Mouse (Mus musculus): ENCODE data around the gene Wasf2.
A peak's percentile ranks its signal among the peaks of the same experiment; 100 is the strongest.

Wasf2 gene

GRCm38 (mm10) chr4:133176761-133177403 is 46.6 kb downstream of the Wasf2 start:
- DNase-seq, result peak in 1 of 2 experiments; percentile 32

GRCm38 (mm10) chr4:133178305-133178704 is 48.0 kb downstream of the Wasf2 start:
- DNase-seq, result no peak

- DNase-seq, result no peak
Measured at GRCm38 (mm10) chr4:133179258-133179657, 49.0 kb downstream of the Wasf2 start.

DNA sequence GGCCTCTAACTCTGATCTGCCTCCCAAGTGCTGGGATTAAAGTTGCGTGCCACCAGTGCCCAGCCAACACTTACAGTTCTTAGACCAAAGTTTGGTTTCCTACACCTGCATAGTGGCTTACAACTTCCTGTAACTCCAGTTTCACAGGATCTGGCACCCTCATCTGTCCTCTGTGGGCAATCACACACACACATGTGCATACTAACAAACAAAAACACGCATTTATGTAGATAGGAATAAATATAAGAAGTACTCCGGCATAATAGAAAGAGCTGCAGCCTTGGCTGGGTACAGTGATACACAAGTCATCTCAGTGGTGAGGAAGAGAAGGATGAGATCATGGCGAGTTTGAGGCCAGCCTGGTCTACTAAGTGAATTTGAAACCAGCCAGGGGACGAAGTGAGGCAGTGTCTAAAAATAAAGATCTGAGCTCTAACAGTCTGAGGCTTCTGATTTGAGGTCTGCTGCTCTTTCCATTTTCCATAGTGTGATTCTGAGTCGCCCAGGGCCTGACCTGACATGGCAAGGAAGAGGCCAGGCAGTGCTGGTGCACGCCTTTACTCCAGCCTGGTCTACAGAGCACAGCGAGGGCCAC is 52.2 kb downstream of the Wasf2 start:
- DNase-seq, result no peak

DNA sequence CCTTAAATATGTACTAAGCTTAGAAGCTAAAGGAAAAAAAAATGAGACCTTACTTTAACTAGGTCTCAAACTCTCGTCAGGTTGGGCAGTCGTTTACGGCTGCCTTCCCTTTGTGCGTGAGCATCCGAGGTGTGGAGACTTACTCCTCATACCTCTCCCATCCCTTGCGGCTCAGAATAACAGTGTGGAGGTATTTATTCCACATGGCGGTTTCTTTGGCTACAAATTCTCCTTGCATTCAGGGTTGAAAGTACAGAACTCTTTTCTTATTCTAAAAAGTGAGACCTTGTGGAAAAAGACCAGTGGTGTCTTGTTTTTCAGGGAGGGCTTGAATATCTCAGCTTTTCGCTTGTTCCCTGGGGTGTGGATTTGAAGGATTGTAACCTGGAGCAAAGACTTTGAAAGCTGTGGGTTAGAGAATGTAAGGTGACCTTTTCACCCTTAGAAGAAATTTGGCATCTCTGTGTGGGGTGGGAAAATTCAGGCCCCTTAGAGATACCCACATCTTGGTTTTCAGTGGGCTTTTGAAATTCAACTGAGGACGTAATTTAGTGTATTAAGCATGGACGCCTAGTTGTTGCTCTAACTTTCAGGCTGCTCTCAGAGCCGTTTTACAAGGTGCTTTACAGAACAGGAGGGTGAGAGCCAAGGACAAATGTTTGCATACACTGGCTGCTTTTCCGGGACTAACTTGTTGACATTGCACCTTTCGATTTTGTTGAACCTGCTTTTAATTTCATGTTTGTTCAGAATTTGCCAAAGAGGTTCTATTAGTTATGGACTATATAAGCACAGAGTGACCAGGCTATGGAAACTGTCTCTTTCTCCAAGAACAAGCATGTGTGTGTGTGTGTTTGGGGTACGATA is 54.0 kb downstream of the Wasf2 start:
- DNase-seq, result no peak

GRCm38 (mm10) chr4:133184898-133185665 is 54.8 kb downstream of the Wasf2 start:
- no peak for DNase-seq

DNA sequence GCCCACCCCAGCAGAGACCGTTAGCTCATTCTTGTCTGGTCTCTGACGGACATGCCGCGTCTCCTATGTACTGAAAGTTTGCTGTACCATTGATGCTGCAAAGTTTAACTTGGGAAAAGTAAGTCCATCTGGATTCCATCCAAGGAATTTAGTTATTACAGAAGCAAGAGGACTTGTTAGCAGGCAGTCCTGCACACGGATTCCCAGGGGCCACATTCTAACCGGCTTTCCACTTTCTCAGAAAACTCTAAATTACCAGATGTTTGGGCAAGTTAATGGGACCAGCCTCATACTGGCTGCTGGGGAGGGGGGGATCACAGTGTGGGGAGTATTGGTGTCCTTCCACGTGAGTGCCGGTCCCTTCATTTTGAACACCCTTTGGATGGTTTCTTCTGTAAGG is 55.6 kb downstream of the Wasf2 start:
- DNase-seq, result no peak

DNA sequence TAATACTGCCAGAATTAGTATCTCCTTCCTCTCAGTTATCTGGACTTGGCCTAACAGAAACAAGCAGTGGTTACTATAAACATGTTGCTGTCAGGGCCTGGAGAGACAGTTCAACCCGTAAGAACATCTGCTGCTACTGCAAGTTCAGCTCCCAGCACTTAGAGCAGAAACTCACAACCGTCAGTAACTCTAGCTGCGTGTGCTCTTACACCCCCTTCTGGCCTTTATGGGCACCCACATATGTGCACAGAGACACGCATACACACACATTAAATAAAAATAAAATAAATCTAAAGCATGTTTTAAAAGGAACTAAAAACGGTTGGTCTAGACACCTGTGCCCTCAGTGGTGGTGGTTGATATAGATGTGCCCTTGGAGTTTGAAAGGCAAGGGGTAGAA is 56.6 kb downstream of the Wasf2 start:
- DNase-seq, result no peak

DNA sequence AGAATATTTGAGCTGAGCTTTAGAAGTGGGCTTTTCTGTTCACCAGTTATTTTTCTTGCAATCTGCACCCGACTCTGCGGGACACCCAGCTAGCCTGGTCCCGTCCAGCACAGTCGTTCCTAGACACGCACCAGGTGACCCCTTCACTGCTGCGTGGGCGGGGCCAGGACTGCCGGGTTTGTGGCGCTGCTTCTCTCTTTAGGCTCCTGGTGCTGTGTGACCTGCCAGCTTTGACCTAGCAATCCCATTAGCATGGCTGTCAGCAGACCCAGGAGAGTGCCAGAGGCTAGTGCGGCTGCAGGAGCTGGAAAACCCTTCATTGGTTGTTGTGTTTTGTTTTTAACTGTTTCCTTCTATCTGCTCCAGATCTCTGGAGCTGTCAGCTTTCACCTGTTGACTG is 59.1 kb downstream of the Wasf2 start:
- DNase-seq, result no peak

DNA sequence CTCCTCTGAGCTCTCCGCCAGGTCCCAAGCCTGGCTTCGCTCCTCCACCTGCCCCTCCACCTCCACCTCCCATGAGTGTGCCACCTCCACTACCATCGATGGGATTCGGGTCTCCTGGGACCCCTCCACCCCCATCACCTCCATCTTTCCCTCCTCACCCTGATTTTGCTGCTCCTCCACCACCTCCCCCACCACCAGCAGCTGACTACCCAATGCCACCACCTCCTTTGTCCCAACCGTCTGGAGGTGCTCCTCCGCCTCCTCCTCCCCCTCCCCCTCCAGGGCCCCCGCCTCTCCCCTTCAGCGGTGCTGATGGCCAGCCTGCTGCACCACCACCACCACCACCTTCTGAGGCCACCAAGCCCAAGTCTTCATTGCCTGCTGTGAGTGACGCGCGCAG is 64.2 kb downstream of the Wasf2 start:
- no peak for DNase-seq

DNA sequence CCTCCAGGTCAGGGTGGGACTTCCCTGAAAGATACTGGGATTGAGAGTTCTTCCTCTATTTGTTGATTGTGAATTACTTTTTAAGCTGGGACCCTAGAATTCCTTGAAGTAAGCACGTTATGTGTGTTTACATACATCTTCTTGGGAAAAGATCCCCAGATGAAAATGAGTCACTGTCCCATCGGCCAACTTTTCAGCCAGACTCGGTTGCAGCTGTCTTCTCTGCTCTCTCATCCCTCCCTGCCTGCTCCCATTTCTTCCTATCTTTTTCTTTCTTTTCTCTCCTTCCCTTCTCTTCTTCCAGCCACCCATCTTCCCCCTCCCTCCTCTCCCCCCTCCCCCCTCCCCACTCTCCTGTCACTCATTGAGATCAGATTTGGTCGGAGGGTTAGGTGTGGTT is 64.7 kb downstream of the Wasf2 start:
- no peak for DNase-seq

DNA sequence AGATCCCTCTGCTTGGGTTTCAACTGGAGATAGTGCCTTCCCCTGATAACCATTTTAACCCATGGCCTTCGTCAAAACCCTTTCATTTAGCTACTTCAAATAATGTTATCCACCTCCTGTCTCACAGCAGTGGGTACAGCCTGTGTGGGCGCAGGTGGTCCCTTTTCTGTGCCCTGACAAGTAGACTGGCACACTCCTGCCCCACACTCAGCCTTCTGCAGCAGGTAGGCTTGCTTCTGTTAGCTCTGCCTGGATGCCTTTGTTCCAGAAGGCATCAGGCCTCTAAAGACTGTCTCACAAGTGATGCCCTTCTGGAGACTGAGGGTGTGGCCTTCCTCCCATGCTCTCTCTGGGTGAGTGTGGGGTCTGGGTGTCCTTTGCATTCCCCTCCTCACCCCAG is 65.8 kb downstream of the Wasf2 start:
- no peak for DNase-seq

- no peak for DNase-seq
Measured at GRCm38 (mm10) chr4:133196852-133197251, 66.5 kb downstream of the Wasf2 start.

DNA sequence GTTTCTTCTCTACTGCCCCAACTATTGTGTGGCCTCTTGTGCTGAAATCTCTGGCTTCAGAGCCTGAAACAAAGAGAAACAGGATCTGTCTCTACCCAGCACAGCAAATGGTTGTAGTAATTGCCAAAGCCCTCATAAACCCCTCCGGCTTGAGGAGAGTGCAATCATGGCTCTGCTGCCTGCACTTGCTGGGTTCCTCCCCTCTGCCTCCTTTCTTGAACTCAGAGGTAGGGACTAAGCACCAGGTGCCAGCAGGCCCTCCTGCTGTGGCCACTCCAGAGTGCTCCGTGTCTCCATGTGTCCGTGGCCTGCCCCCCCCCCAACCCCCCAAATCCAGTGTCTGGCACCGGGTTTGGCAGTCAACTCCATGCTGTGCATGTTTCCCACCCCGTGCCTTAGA is 67.0 kb downstream of the Wasf2 start:
- DNase-seq, result no peak

DNA sequence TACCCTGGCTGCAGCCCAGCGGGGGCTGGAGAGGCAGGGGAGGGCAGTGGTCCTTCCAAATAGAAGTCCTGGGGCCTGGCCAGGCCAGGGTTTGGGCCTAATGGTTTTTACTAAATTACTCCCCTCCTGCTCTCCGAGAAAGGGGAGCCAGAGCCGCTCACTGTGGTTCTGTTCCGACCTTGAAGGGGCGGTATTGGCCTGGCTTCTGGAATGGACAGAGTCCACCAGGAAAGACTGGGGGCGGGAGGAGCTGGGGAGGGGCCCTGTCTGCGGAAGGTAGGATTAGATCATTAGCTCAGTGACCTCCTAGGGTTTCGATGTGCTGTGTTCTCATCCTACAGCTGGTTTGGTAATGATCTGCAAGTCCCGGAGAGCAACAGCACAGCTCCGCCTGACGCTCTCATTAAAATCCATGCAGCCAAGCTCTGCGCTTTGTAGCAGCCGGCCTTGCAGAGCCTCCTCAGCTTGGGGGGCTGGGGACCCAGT is 67.5 kb downstream of the Wasf2 start:
- no peak for DNase-seq

- peak; percentile 26 to 33 for DNase-seq
Measured at GRCm38 (mm10) chr4:133198337-133199180, 68.3 kb downstream of the Wasf2 start.

DNA sequence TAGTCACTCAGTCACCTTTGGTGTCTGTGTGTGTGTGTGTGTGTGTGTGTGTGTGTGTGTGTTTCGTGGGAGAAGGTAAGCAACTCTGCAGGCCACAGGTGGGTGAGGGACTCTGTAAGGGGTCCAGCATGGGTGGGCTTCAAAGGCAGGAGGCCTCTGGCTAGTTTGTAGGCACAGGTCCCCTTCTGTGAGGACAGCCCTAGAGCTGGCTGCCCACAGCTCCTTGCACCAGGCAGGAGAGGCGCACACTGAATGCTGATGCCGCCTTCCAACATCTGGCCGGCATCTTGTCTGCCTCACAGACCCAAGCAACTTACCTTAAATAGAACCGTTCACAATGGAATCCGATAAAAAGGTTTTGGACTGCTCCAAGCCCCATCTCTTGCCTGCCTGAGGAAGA is 69.4 kb downstream of the Wasf2 start:
- DNase-seq, result no peak

DNA sequence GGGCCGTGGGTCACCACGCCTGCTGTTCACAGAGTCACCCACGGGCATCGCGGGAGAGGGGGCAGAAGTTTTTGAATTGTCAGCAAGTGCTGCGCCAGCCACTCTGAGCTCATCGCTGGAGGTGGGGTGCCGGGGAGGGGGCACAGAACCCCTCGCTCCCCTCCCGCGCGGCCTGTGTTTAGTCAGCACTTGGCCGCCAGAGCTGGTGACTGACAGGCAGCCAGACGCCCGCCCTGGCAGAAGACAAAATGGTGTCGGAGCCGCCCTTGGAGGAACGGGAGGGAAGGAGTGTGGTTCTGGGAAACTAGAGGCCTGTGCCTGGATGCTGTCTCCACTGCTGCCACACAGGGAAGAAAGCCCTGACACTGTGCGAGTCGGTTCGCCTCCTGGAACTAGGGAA is 70.0 kb downstream of the Wasf2 start:
- peak; percentile 56 to 63 for DNase-seq

DNA sequence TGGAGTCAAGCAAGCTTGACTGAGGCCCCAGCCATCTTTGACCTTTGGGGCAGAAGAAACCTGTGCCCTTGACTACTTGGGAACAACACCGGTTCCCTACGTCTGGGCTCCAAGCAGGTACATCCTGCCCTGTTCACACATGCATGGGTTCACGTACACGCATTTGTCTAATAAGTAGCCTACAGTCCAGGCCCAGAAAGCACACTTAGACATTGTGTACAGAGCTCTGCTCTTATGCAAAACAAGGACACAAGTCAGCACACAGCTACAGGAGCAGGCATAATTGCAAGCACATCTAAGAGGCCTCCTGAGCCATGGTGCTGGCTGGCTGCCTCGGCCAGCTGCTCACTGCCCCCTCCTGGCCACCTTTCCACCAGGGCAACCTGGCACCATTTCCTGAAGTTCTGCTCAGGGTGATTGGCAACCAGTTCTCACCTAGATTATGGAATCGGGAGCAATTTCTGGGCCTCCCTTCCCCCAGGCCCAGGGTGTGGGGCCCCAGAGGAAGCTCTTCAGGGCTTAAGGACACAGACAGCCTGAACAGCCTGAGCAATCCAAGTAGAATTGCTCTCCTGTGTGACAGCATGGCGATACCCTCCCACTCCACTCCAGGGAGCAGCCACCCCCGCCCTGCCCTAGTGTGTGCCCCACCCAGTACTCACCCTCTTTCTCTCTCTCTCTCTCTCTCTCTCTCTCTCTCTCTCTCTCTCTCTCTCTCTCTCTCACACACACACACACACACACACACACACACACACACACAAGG is 70.9 kb downstream of the Wasf2 start:
- DNase-seq, result peak; percentile 84 to 88

DNA sequence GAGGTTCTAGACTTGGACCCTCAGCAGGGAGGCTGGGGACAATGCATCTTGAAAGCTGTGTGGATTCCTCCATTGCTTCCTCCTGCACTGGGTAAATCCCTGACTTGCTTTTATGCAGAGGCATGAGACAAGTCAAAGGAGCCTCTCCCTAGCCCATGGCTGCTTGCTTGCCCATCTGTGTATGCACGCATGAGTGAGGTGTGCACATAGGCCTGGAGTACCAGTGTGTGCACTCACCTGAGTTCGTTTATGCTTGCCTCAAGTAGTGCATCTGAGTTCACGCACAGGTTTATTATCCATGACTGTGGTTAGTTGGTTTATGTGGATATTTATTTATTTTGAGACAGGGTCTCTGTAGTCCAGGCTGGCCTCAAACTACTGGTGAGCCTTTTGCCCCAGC is 71.9 kb downstream of the Wasf2 start:
- DNase-seq, result no peak

- peak in 1 of 2 experiments; percentile 21 for DNase-seq
Measured at GRCm38 (mm10) chr4:133203591-133203990, 73.3 kb downstream of the Wasf2 start.
